8 mouse cellular contexts compared by ENCODE assay signal in the genomic region with DNA sequence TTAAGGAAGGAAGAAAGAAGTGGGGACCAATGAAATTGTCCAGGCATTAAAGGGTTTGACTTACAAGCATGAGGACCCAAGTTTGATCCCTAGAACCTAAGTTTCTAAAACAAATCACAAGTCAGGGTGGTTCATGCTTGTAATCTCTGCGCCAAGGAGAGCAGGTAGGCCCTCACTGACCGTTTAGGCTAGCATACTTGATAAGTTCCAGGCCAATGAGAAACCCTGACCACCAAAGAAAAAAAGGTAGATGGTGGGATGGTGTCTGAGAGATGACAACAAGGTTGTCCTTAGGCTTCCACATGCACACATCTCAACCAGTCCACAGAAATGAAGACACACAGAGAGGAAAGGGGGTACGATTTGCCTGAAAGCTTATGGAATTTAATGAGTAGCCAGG. TPM values are rescaled to one million over a fixed set of nuclear protein-coding genes. Genes with fewer than 3 reads are reported as not detected.
DNase-seq lines count a peak whose midpoint lies in the region; ATAC-seq and TF ChIP-seq lines count a peak whose summit lies in the region.
"Not testable (repeated sequence)": the region's sequence is repeated elsewhere in the genome, so short reads cannot be mapped to it uniquely, and the experiment has no call there.

No protein-coding gene starts in this region.

- not testable (repeated sequence) for TF ChIP-seq CTCF in kidney, adult 2 months (conservative IDR thresholded peaks at IDR 0.05; ENCODE audit: insufficient read depth, insufficient read length, low read depth, low read length); liver, embryonic 14.5 days (IDR thresholded peaks at IDR 0.05; ENCODE audit: low read depth)

- H3K36me3 ChIP-seq in forebrain, embryonic 11.5 days (ENCODE audit: control insufficient read depth, insufficient read depth, low read length); kidney, adult 2 months (ENCODE audit: control insufficient read depth, insufficient read depth, low read length); liver, embryonic 14.5 days (replicated peaks; ENCODE audit: control insufficient read depth, insufficient read depth, low read depth); midbrain, embryonic 16.5 days (ENCODE audit: control insufficient read depth, insufficient read depth, low read length); splenic B cell, adult 2 months (ENCODE audit: control insufficient read depth, insufficient read depth, low read length, poor library complexity, severe bottlenecking): not testable (repeated sequence)

- H3K4me2 ChIP-seq in forebrain, embryonic 11.5 days (ENCODE audit: low read depth, low read length, severe bottlenecking); liver, embryonic 14.5 days (ENCODE audit: low read depth); midbrain, embryonic 16.5 days (ENCODE audit: low read length): not testable (repeated sequence)

- H3K9me3 ChIP-seq in forebrain, embryonic 11.5 days (ENCODE audit: control insufficient read depth, low read length); liver, embryonic 14.5 days (ENCODE audit: control insufficient read depth, low read length); midbrain, embryonic 16.5 days (replicated peaks; ENCODE audit: control insufficient read depth, low read length, poor library complexity, severe bottlenecking): not testable (repeated sequence)

- not testable (repeated sequence) for H3K27me3 ChIP-seq in forebrain, embryonic 11.5 days (ENCODE audit: control insufficient read depth, insufficient read depth, low read length); kidney, adult 2 months (replicated peaks; ENCODE audit: control insufficient read depth, insufficient read depth, low read length); liver, embryonic 14.5 days (ENCODE audit: control insufficient read depth, insufficient read depth, low read length); midbrain, embryonic 16.5 days (ENCODE audit: control insufficient read depth, insufficient read depth, low read depth, low read length); splenic B cell, adult 2 months (ENCODE audit: control insufficient read depth, insufficient read depth, low read length, poor library complexity, severe bottlenecking)

- TF ChIP-seq EP300 in liver, embryonic 14.5 days (IDR thresholded peaks at IDR 0.05; ENCODE audit: low read depth): not testable (repeated sequence)

- ATAC-seq in forebrain, embryonic 11.5 days (replicated peaks; ENCODE audit: low FRiP score): peak; percentile 13; the same call in 1 of the 2 replicates
- ATAC-seq in liver, embryonic 14.5 days (ENCODE audit: insufficient read depth): not testable (repeated sequence)
- ATAC-seq in midbrain, embryonic 16.5 days: peak; percentile 52; the same call in 1 of the 2 replicates

- TF ChIP-seq POLR2A in kidney, adult 2 months (IDR thresholded peaks at IDR 0.05; ENCODE audit: low read depth, low read length): not testable (repeated sequence)

- H3K27ac ChIP-seq in forebrain, embryonic 11.5 days (ENCODE audit: low read depth, low read length); kidney, adult 2 months (ENCODE audit: insufficient read depth, low read depth, low read length); liver, embryonic 14.5 days; midbrain, embryonic 16.5 days (ENCODE audit: low read length): not testable (repeated sequence)

- DNase-seq in CD4-positive helper T cell, adult 2 months (ENCODE audit: low read depth, low spot score): peak; percentile 2
- DNase-seq in c-Kit-positive CD71-positive TER-119-negative erythroid progenitor cells, embryonic 14.5 days (ENCODE audit: low read depth): peak; percentile 21
- DNase-seq in forebrain, embryonic 11.5 days (ENCODE audit: low spot score): not testable (repeated sequence)
- peak; percentile 3 for DNase-seq in heart, postnatal 4 days
- peak; percentile 0 for DNase-seq in kidney, adult 2 months
- DNase-seq in liver, embryonic 14.5 days (ENCODE audit: low read depth in 3 of 3, low spot score in 3 of 3): peak in 2 of 3 experiments; percentile 0 to 11
- DNase-seq in splenic B cell, adult 2 months (ENCODE audit: low read depth, low spot score): peak; percentile 18

- not testable (repeated sequence) for H3K4me1 ChIP-seq in forebrain, embryonic 11.5 days (replicated peaks; ENCODE audit: control insufficient read depth, insufficient read depth, low read length); kidney, adult 2 months (ENCODE audit: control insufficient read depth, insufficient read depth, low read length); liver, embryonic 14.5 days (replicated peaks; ENCODE audit: control insufficient read depth in 2 of 2, insufficient read depth in 2 of 2, low read length in 1 of 2); midbrain, embryonic 16.5 days (ENCODE audit: control insufficient read depth, insufficient read depth, low read length)

- not testable (repeated sequence) for H3K9ac ChIP-seq in forebrain, embryonic 11.5 days (ENCODE audit: low read length); liver, embryonic 14.5 days (replicated peaks); midbrain, embryonic 16.5 days (ENCODE audit: low read depth, low read length)

- 84% methylated on average over 3 of the region's 3 CpGs for WGBS in forebrain, embryonic 11.5 days
- 81% methylated on average over 3 of the region's 3 CpGs for WGBS in kidney, adult 2 months
- 71% methylated on average over 3 of the region's 3 CpGs for WGBS in liver, embryonic 14.5 days (ENCODE audit: insufficient replicate concordance)
- WGBS in midbrain, embryonic 16.5 days: 88% methylated on average over 3 of the region's 3 CpGs

- not testable (repeated sequence) for H3K4me3 ChIP-seq in forebrain, embryonic 11.5 days (ENCODE audit: low read depth, low read length); kidney, adult 2 months (ENCODE audit: insufficient read depth, low read depth, low read length); liver, embryonic 14.5 days (ENCODE audit: insufficient read depth in 1 of 2, low read depth in 2 of 2, low read length in 2 of 2); midbrain, embryonic 16.5 days (ENCODE audit: low read depth, low read length)

RNA-seq across cellular contexts. Expression of a gene that starts 39.7 kb away (rescaled TPM):
- 321 and 384 TPM in 2 replicates for polyA plus RNA-seq in forebrain, embryonic 11.5 days (2014; fragmentation: Nextera tagmentation; extraction: Ambion mirVana)
- total RNA-seq in heart, postnatal 4 days (2021): 100 to 1,000 TPM in 1 of 2 experiments, 10 to 100 TPM in 1; 99.1 to 109 TPM
- polyA plus RNA-seq in kidney, adult 2 months (2012; rRNA removed): 108 and 184 TPM in 2 replicates
- polyA plus RNA-seq in liver, embryonic 14.5 days (2012; rRNA removed): 94.3 and 264 TPM in 2 replicates
- polyA plus RNA-seq in liver, embryonic 14.5 days (2014; fragmentation: Nextera tagmentation; extraction: Ambion mirVana): 36.2 and 58.4 TPM in 2 replicates
- 124 and 217 TPM in 2 replicates for polyA plus RNA-seq in midbrain, embryonic 16.5 days (2015; fragmentation: Nextera tagmentation; extraction: Ambion mirVana)
